Mouse (Mus musculus) lung, embryonic 16.5 days (tissue): ENCODE results near the gene Zcchc17. TPM values are rescaled to one million over a fixed set of nuclear protein-coding genes. Genes with fewer than 3 reads are reported as not detected.

ENCODE experiments used
- ATAC-seq: fragments of 200-750 bp; cut with Nextera tagmentation; 2 replicates; pipeline ENCODE4 v1.8.0; 2017; ENCODE audit warnings: low read depth, mild to moderate bottlenecking, moderate library complexity
- H3K27ac ChIP-seq: fragments of 300-500 bp; sonication (generic); 2 replicates; pipeline ENCODE4 v1.5.1; 2014; ENCODE audit warnings: mild to moderate bottlenecking, control low read depth, low read length
- H3K27me3 ChIP-seq: fragments of 300-500 bp; sonication (generic); 2 replicates; pipeline ENCODE4 v1.6.1; 2014; ENCODE audit warnings: low read depth, low read length, mixed read lengths; ENCODE audit not compliant: control insufficient read depth, insufficient read depth
- H3K36me3 ChIP-seq: fragments of 300-500 bp; sonication (generic); 2 replicates; pipeline ENCODE4 v1.6.1; 2014; ENCODE audit warnings: low read length; ENCODE audit not compliant: control insufficient read depth, insufficient read depth
- H3K4me1 ChIP-seq: fragments of 300-500 bp; sonication (generic); replicated peaks from 2 replicates; pipeline ENCODE4 v1.6.1; 2014; ENCODE audit warnings: low read length, mixed read lengths; ENCODE audit not compliant: control insufficient read depth, insufficient read depth
- H3K4me2 ChIP-seq: fragments of 300-500 bp; sonication (generic); 2 replicates; pipeline ENCODE4 v1.6.1; 2014; ENCODE audit warnings: low read depth, low read length, control low read depth
- H3K4me3 ChIP-seq: fragments of 300-500 bp; sonication (generic); 2 replicates; pipeline ENCODE4 v1.5.1; 2014; ENCODE audit warnings: mild to moderate bottlenecking, low read length, control low read depth
- H3K9ac ChIP-seq: fragments of 300-500 bp; sonication (generic); 2 replicates; pipeline ENCODE4 v1.6.1; 2014; ENCODE audit warnings: low read length, control low read depth
- H3K9me3 ChIP-seq: fragments of 300-500 bp; sonication (generic); 2 replicates; pipeline ENCODE4 v1.6.1; 2016; ENCODE audit warnings: low read length; ENCODE audit not compliant: control insufficient read depth
- WGBS: fragments of 180-500 bp; shearing (Covaris S2); extraction: QIAGEN DNeasy Blood & Tissue Kit; methylation state at CpG from one replicate; pipeline ENCODE4 v1.1.7; 2014; 5-methylcytosine and 5-hydroxymethylcytosine counted together
- polyA plus RNA-seq: library from polyadenylated mRNA; unstranded; fragments of >200 nt; fragmentation: Nextera tagmentation; extraction: Ambion mirVana; gene quantifications from 2 replicates; pipeline ENCODE4 v1.2.1, GENCODE M21; 2015

Gene Zcchc17
- polyA plus RNA-seq: 62.5 and 72.0 TPM in 2 replicates

GRCm38 (mm10) chr4:130359486-130360237, at the start of gene Zcchc17, which contains the start of gene Snrnp40:
Zcchc17 (minus strand) TSS chr4:130359943.
Snrnp40 (plus strand) TSS chr4:130360132.
- Histone ChIP-seq H3K4me2 (peak within 1 kb of the TSS; percentile 85), H3K9ac (peak within 1 kb of the TSS; percentile 98), H3K36me3 (peaks cover 13% of the 10 kb centered on the region), H3K4me3 (peak within 1 kb of the TSS; percentile 99), H3K4me1 (peaks cover 15% of the 10 kb centered on the region), H3K27me3 (no peaks in the 10 kb centered on the region), H3K9me3 (0 out of 2 replicates have a peak, but pooled peaks cover 2% of the 10 kb centered on the region), H3K27ac (peak within 1 kb of the TSS; percentile 82)
- WGBS: under 1% methylated on average over 45 of the region's 49 CpGs
- peak; percentile 99 for ATAC-seq

GRCm38 (mm10) chr4:130391265-130391664, 31.5 kb upstream of the Zcchc17 start:
- no peaks in the 10 kb centered on the region for H3K4me1 ChIP-seq
- peaks cover 20% of the 10 kb centered on the region for H3K36me3 ChIP-seq

GRCm38 (mm10) chr4:130389927-130390326, 30.2 kb upstream of the Zcchc17 start:
- peaks cover 30% of the 10 kb centered on the region for H3K36me3 ChIP-seq
- H3K4me1 ChIP-seq: no peaks in the 10 kb centered on the region
- H3K9ac ChIP-seq: no peak overlapping the region
- ATAC-seq: no peak
- H3K4me2 ChIP-seq: no peak overlapping the region
- H3K27me3 ChIP-seq: no peaks in the 10 kb centered on the region
- H3K9me3 ChIP-seq: no peaks in the 10 kb centered on the region
- 84% methylated on average over 7 of the region's 7 CpGs for WGBS
- H3K4me3 ChIP-seq: no peak overlapping the region
- no peak overlapping the region for H3K27ac ChIP-seq

More at GRCm38 (mm10) chr4:130391265-130391664, 31.5 kb upstream of the Zcchc17 start:
- Histone ChIP-seq H3K27ac (no peak overlapping the region), H3K4me3 (no peak overlapping the region), H3K9me3 (no peaks in the 10 kb centered on the region), H3K9ac (no peak overlapping the region), H3K4me2 (no peak overlapping the region), H3K27me3 (no peaks in the 10 kb centered on the region)
- 67% methylated on average over 3 of the region's 3 CpGs for WGBS
- no peak for ATAC-seq

- Histone ChIP-seq H3K9ac (no peak overlapping the region), H3K4me1 (no peaks in the 10 kb centered on the region), H3K27me3 (no peaks in the 10 kb centered on the region), H3K27ac (no peak overlapping the region), H3K36me3 (peaks cover 32% of the 10 kb centered on the region), H3K4me2 (no peak overlapping the region), H3K9me3 (no peaks in the 10 kb centered on the region), H3K4me3 (no peak overlapping the region)
- 81% methylated on average over 6 of the region's 6 CpGs for WGBS
- no peak for ATAC-seq
These were observed 29.8 kb upstream of the Zcchc17 start for GRCm38 (mm10) chr4:130389496-130389895.

- Histone ChIP-seq H3K4me1 (no peaks in the 10 kb centered on the region), H3K9me3 (no peaks in the 10 kb centered on the region), H3K27ac (no peak overlapping the region), H3K4me2 (no peak overlapping the region), H3K36me3 (peaks cover 45% of the 10 kb centered on the region), H3K27me3 (no peaks in the 10 kb centered on the region), H3K9ac (no peak overlapping the region), H3K4me3 (no peak overlapping the region)
- no peak for ATAC-seq
- 86% methylated on average over 3 of the region's 3 CpGs for WGBS
These were observed 27.5 kb upstream of the Zcchc17 start for GRCm38 (mm10) chr4:130387256-130387655.

- H3K27me3 ChIP-seq: no peaks in the 10 kb centered on the region
- H3K4me2 ChIP-seq: no peak overlapping the region
- H3K36me3 ChIP-seq: peaks cover 37% of the 10 kb centered on the region
- no peaks in the 10 kb centered on the region for H3K9me3 ChIP-seq
- no peaks in the 10 kb centered on the region for H3K4me1 ChIP-seq
- no peak overlapping the region for H3K4me3 ChIP-seq
- no peak overlapping the region for H3K9ac ChIP-seq
- no peak overlapping the region for H3K27ac ChIP-seq
- 68% methylated on average over 2 of the region's 2 CpGs for WGBS
- ATAC-seq: no peak
These were observed 20.7 kb upstream of the Zcchc17 start for GRCm38 (mm10) chr4:130380418-130380817.

- no peak overlapping the region for H3K4me3 ChIP-seq
- WGBS: 96% methylated on average over 2 of the region's 2 CpGs
- no peaks in the 10 kb centered on the region for H3K9me3 ChIP-seq
- H3K9ac ChIP-seq: no peak overlapping the region
- no peak overlapping the region for H3K4me2 ChIP-seq
- ATAC-seq: no peak
- H3K4me1 ChIP-seq: no peaks in the 10 kb centered on the region
- H3K36me3 ChIP-seq: peaks cover 38% of the 10 kb centered on the region
- H3K27me3 ChIP-seq: no peaks in the 10 kb centered on the region
- H3K27ac ChIP-seq: no peak overlapping the region
These were observed 19.4 kb upstream of the Zcchc17 start for GRCm38 (mm10) chr4:130379181-130379580.

- Histone ChIP-seq H3K4me2 (no peak overlapping the region), H3K36me3 (peaks cover 32% of the 10 kb centered on the region), H3K9ac (no peak overlapping the region), H3K4me1 (no peaks in the 10 kb centered on the region), H3K4me3 (no peak overlapping the region), H3K27ac (no peak overlapping the region), H3K9me3 (no peaks in the 10 kb centered on the region), H3K27me3 (no peaks in the 10 kb centered on the region)
- 77% methylated on average over 4 of the region's 4 CpGs for WGBS
- ATAC-seq: no peak
These were observed 17.8 kb upstream of the Zcchc17 start for GRCm38 (mm10) chr4:130377500-130377899.

GRCm38 (mm10) chr4:130376675-130377074, 16.9 kb upstream of the Zcchc17 start:
- ATAC-seq: no peak
- peaks cover 32% of the 10 kb centered on the region for H3K36me3 ChIP-seq
- no peak overlapping the region for H3K4me3 ChIP-seq
- H3K27me3 ChIP-seq: no peaks in the 10 kb centered on the region
- H3K4me2 ChIP-seq: no peak overlapping the region
- whole genome bisulfite sequencing: 72% methylated on average over 4 of the region's 4 CpGs
- no peaks in the 10 kb centered on the region for H3K9me3 ChIP-seq
- no peak overlapping the region for H3K27ac ChIP-seq
- no peak overlapping the region for H3K9ac ChIP-seq
- no peaks in the 10 kb centered on the region for H3K4me1 ChIP-seq
